In genomic region chr19:6118677-6119185, GRCm38 (mm10) we compare ENCODE assay signal across 8 mouse cellular contexts. TPM values are rescaled to one million over a fixed set of nuclear protein-coding genes. Genes with fewer than 3 reads are reported as not detected.
DNase-seq lines count a peak whose midpoint lies in the region; ATAC-seq and TF ChIP-seq lines count a peak whose summit lies in the region.

No protein-coding gene starts in this region.

- H3K4me3 ChIP-seq in lung, embryonic 14.5 days (ENCODE audit: low read depth, low read length): peak overlapping the region; percentile 81
- H3K4me3 ChIP-seq in embryonic facial prominence, embryonic 13.5 days: peak overlapping the region; percentile 94
- H3K4me3 ChIP-seq in hindbrain, embryonic 12.5 days: peak overlapping the region; percentile 86
- H3K4me3 ChIP-seq in midbrain, embryonic 11.5 days (ENCODE audit: low read depth, low read length): peak overlapping the region; percentile 81

- H3K9me3 ChIP-seq in lung, embryonic 14.5 days (ENCODE audit: low read depth, low read length): no peaks in the 10 kb centered on the region
- no peaks in the 10 kb centered on the region for H3K9me3 ChIP-seq in embryonic facial prominence, embryonic 13.5 days
- no peaks in the 10 kb centered on the region for H3K9me3 ChIP-seq in hindbrain, embryonic 12.5 days (replicated peaks)
- no peaks in the 10 kb centered on the region for H3K9me3 ChIP-seq in midbrain, embryonic 11.5 days (ENCODE audit: control insufficient read depth, low read length)

- no peak for DNase-seq in lung, embryonic 14.5 days
- DNase-seq in lung, postnatal 36 days: no peak
- peak; percentile 88 for DNase-seq in midbrain, embryonic 11.5 days (ENCODE audit: low spot score, missing footprints)
- DNase-seq in adrenal gland, postnatal 14 days: no peak
- DNase-seq in natural killer cell, adult 2 months (ENCODE audit: low spot score in 2 of 2): no peak
- no peak for DNase-seq in right cerebral cortex, adult 18-20 months

- peak overlapping the region; percentile 99 for H3K27ac ChIP-seq in lung, embryonic 14.5 days (ENCODE audit: low read depth)
- peak overlapping the region; percentile 96 for H3K27ac ChIP-seq in embryonic facial prominence, embryonic 13.5 days
- peak overlapping the region; percentile 93 for H3K27ac ChIP-seq in hindbrain, embryonic 12.5 days
- H3K27ac ChIP-seq in midbrain, embryonic 11.5 days (ENCODE audit: low read depth, low read length): no peak overlapping the region

- H3K9ac ChIP-seq in lung, embryonic 14.5 days: peak overlapping the region; percentile 47
- peak overlapping the region; percentile 91 for H3K9ac ChIP-seq in embryonic facial prominence, embryonic 13.5 days
- peak overlapping the region; percentile 60 for H3K9ac ChIP-seq in hindbrain, embryonic 12.5 days
- H3K9ac ChIP-seq in midbrain, embryonic 11.5 days (ENCODE audit: low read length): peak overlapping the region; percentile 88

- H3K27me3 ChIP-seq in lung, embryonic 14.5 days (ENCODE audit: insufficient read depth, low read length): no peaks in the 10 kb centered on the region
- H3K27me3 ChIP-seq in embryonic facial prominence, embryonic 13.5 days: no peaks in the 10 kb centered on the region
- no peaks in the 10 kb centered on the region for H3K27me3 ChIP-seq in hindbrain, embryonic 12.5 days
- H3K27me3 ChIP-seq in midbrain, embryonic 11.5 days (ENCODE audit: control insufficient read depth, insufficient read depth, low read length): no peaks in the 10 kb centered on the region

- WGBS in lung, embryonic 14.5 days: 2% methylated on average over 8 of the region's 8 CpGs
- WGBS in embryonic facial prominence, embryonic 13.5 days: under 1% methylated on average over 8 of the region's 8 CpGs
- WGBS in hindbrain, embryonic 12.5 days: 2% methylated on average over 8 of the region's 8 CpGs
- under 1% methylated on average over 8 of the region's 8 CpGs for WGBS in midbrain, embryonic 11.5 days

- ATAC-seq in lung, embryonic 14.5 days (ENCODE audit: insufficient read depth): peak; percentile 33
- peak; percentile 17; the same call in 1 of the 2 replicates for ATAC-seq in embryonic facial prominence, embryonic 13.5 days (ENCODE audit: insufficient number of reproducible peaks, insufficient read depth, low FRiP score, low TSS enrichment, low read depth)
- peak; percentile 65 for ATAC-seq in hindbrain, embryonic 12.5 days (ENCODE audit: low FRiP score)
- ATAC-seq in midbrain, embryonic 11.5 days (ENCODE audit: low FRiP score): peak; percentile 58

- H3K4me1 ChIP-seq in lung, embryonic 14.5 days (ENCODE audit: insufficient read depth): peaks cover 13% of the 10 kb centered on the region
- H3K4me1 ChIP-seq in embryonic facial prominence, embryonic 13.5 days: peaks cover 24% of the 10 kb centered on the region
- peaks cover 35% of the 10 kb centered on the region for H3K4me1 ChIP-seq in hindbrain, embryonic 12.5 days
- peaks cover 8% of the 10 kb centered on the region for H3K4me1 ChIP-seq in midbrain, embryonic 11.5 days (ENCODE audit: control insufficient read depth, insufficient read depth, low read length)

- H3K36me3 ChIP-seq in lung, embryonic 14.5 days (ENCODE audit: insufficient read depth): peaks cover 38% of the 10 kb centered on the region
- H3K36me3 ChIP-seq in embryonic facial prominence, embryonic 13.5 days: peaks cover 40% of the 10 kb centered on the region
- peaks cover 32% of the 10 kb centered on the region for H3K36me3 ChIP-seq in hindbrain, embryonic 12.5 days
- peaks cover 12% of the 10 kb centered on the region; the same call in 1 of the 2 replicates for H3K36me3 ChIP-seq in midbrain, embryonic 11.5 days (ENCODE audit: control insufficient read depth, insufficient read depth, low read length)

- H3K4me2 ChIP-seq in lung, embryonic 14.5 days: peak overlapping the region; percentile 85
- H3K4me2 ChIP-seq in embryonic facial prominence, embryonic 13.5 days: peak overlapping the region; percentile 89
- H3K4me2 ChIP-seq in hindbrain, embryonic 12.5 days (replicated peaks): peak overlapping the region; percentile 80
- peak overlapping the region; percentile 89 for H3K4me2 ChIP-seq in midbrain, embryonic 11.5 days

- TF ChIP-seq CTCF in lung, embryonic 14.5 days (IDR thresholded peaks at IDR 0.05; ENCODE audit: low read depth): no peak

RNA-seq across cellular contexts. Expression of gene Sac3d1, which starts 0.3 kb away (rescaled TPM):
- polyA plus RNA-seq in lung, embryonic 14.5 days (2014; fragmentation: Nextera tagmentation; extraction: Ambion mirVana): 55.2 and 56.5 TPM in 2 replicates
- polyA plus RNA-seq in embryonic facial prominence, embryonic 13.5 days (2015; fragmentation: Nextera tagmentation; extraction: Ambion mirVana): 45.9 and 49.6 TPM in 2 replicates
- 47.9 and 48.3 TPM in 2 replicates for polyA plus RNA-seq in hindbrain, embryonic 12.5 days (2016; fragmentation: Nextera tagmentation; extraction: Ambion mirVana)
- polyA plus RNA-seq in midbrain, embryonic 11.5 days (2014; fragmentation: Nextera tagmentation; extraction: Ambion mirVana): 55.3 and 60.0 TPM in 2 replicates
- total RNA-seq in adrenal gland, postnatal 14 days (2021): 12.9 and 15.4 TPM in 2 replicates

RNA-seq across cellular contexts. Expression of gene Snx15, which starts 9.4 kb away (rescaled TPM):
- 28.6 and 35.3 TPM in 2 replicates for polyA plus RNA-seq in lung, embryonic 14.5 days (2014; fragmentation: Nextera tagmentation; extraction: Ambion mirVana)
- polyA plus RNA-seq in embryonic facial prominence, embryonic 13.5 days (2015; fragmentation: Nextera tagmentation; extraction: Ambion mirVana): 38.0 and 38.3 TPM in 2 replicates
- 33.2 and 33.4 TPM in 2 replicates for polyA plus RNA-seq in hindbrain, embryonic 12.5 days (2016; fragmentation: Nextera tagmentation; extraction: Ambion mirVana)
- polyA plus RNA-seq in midbrain, embryonic 11.5 days (2014; fragmentation: Nextera tagmentation; extraction: Ambion mirVana): 23.8 and 26.1 TPM in 2 replicates
- total RNA-seq in adrenal gland, postnatal 14 days (2021): 21.7 and 23.6 TPM in 2 replicates

RNA-seq across cellular contexts. Expression of gene Naaladl1, which starts 13.1 kb away (rescaled TPM):
- polyA plus RNA-seq in lung, embryonic 14.5 days (2014; fragmentation: Nextera tagmentation; extraction: Ambion mirVana): 0.51 and 0.57 TPM in 2 replicates
- polyA plus RNA-seq in embryonic facial prominence, embryonic 13.5 days (2015; fragmentation: Nextera tagmentation; extraction: Ambion mirVana): 0.55 and 5.5 TPM in 2 replicates
- polyA plus RNA-seq in hindbrain, embryonic 12.5 days (2016; fragmentation: Nextera tagmentation; extraction: Ambion mirVana): 0.54 and 0.70 TPM in 2 replicates
- 0.37 and 0.46 TPM in 2 replicates for polyA plus RNA-seq in midbrain, embryonic 11.5 days (2014; fragmentation: Nextera tagmentation; extraction: Ambion mirVana)
- 0.33 TPM in 1 of 2 replicates, not detected in the other for total RNA-seq in adrenal gland, postnatal 14 days (2021)

RNA-seq across cellular contexts. Expression of gene Batf2, which starts 22.1 kb away (rescaled TPM):
- 0.18 and 0.28 TPM in 2 replicates for polyA plus RNA-seq in lung, embryonic 14.5 days (2014; fragmentation: Nextera tagmentation; extraction: Ambion mirVana)
- 0.23 TPM in 1 of 2 replicates, not detected in the other for polyA plus RNA-seq in embryonic facial prominence, embryonic 13.5 days (2015; fragmentation: Nextera tagmentation; extraction: Ambion mirVana)
- polyA plus RNA-seq in hindbrain, embryonic 12.5 days (2016; fragmentation: Nextera tagmentation; extraction: Ambion mirVana): 0.22 TPM in 1 of 2 replicates, not detected in the other
- not detected in 2 replicates for polyA plus RNA-seq in midbrain, embryonic 11.5 days (2014; fragmentation: Nextera tagmentation; extraction: Ambion mirVana)
- 0.52 and 1.5 TPM in 2 replicates for total RNA-seq in adrenal gland, postnatal 14 days (2021)

RNA-seq across cellular contexts. Expression of gene Arl2, which starts 22.6 kb away (rescaled TPM):
- polyA plus RNA-seq in lung, embryonic 14.5 days (2014; fragmentation: Nextera tagmentation; extraction: Ambion mirVana): 78.8 and 89.2 TPM in 2 replicates
- polyA plus RNA-seq in embryonic facial prominence, embryonic 13.5 days (2015; fragmentation: Nextera tagmentation; extraction: Ambion mirVana): 106 and 110 TPM in 2 replicates
- polyA plus RNA-seq in hindbrain, embryonic 12.5 days (2016; fragmentation: Nextera tagmentation; extraction: Ambion mirVana): 91.6 and 94.6 TPM in 2 replicates
- 75.6 and 86.1 TPM in 2 replicates for polyA plus RNA-seq in midbrain, embryonic 11.5 days (2014; fragmentation: Nextera tagmentation; extraction: Ambion mirVana)
- total RNA-seq in adrenal gland, postnatal 14 days (2021): 61.2 and 61.5 TPM in 2 replicates
